Mouse (Mus musculus) liver, embryonic 16.5 days (tissue): ENCODE measurements around the gene Camp. TPM values are rescaled to one million over a fixed set of nuclear protein-coding genes. Genes with fewer than 3 reads are reported as not detected.
"Not testable (repeated sequence)": the region's sequence is repeated elsewhere in the genome, so short reads cannot be mapped to it uniquely, and the experiment has no call there.

Experiments
- ATAC-seq: fragments of 200-750 bp; cut with Nextera tagmentation; 2 replicates; pipeline ENCODE4 v1.8.0; 2017; ENCODE audit warnings: low read depth, mild to moderate bottlenecking, moderate number of reproducible peaks, moderate library complexity
- H3K27ac ChIP-seq: fragments of 300-500 bp; sonication (generic); 2 replicates; pipeline ENCODE4 v1.5.1; 2014; ENCODE audit warnings: mild to moderate bottlenecking, low read length
- H3K27me3 ChIP-seq: fragments of 300-500 bp; sonication (generic); 2 replicates; pipeline ENCODE4 v1.6.1; 2014; ENCODE audit warnings: low read depth, low read length, mixed read lengths; ENCODE audit not compliant: control insufficient read depth, insufficient read depth
- H3K36me3 ChIP-seq: fragments of 300-500 bp; sonication (generic); 2 replicates; pipeline ENCODE4 v1.6.1; 2014; ENCODE audit warnings: mild to moderate bottlenecking; ENCODE audit not compliant: control insufficient read depth, insufficient read depth
- H3K4me1 ChIP-seq: fragments of 300-500 bp; sonication (generic); 2 replicates; pipeline ENCODE4 v1.6.1; 2014; ENCODE audit warnings: low read depth, low read length, mixed read lengths; ENCODE audit not compliant: control insufficient read depth
- H3K4me2 ChIP-seq: fragments of 300-500 bp; sonication (generic); 2 replicates; pipeline ENCODE4 v1.6.1; 2014; ENCODE audit warnings: low read depth, low read length, mixed read lengths
- H3K4me3 ChIP-seq: fragments of 300-500 bp; sonication (generic); 2 replicates; pipeline ENCODE4 v1.5.1; 2014; ENCODE audit warnings: low read depth, mild to moderate bottlenecking, low read length
- H3K9ac ChIP-seq: fragments of 300-500 bp; sonication (generic); 2 replicates; pipeline ENCODE4 v1.6.1; 2014; ENCODE audit warnings: low read depth, low read length
- H3K9me3 ChIP-seq: fragments of 300-500 bp; sonication (generic); replicated peaks from 2 replicates; pipeline ENCODE4 v1.6.1; 2016; ENCODE audit warnings: low read length; ENCODE audit not compliant: control insufficient read depth
- WGBS: fragments of 180-500 bp; shearing (Covaris S2); extraction: QIAGEN DNeasy Blood & Tissue Kit; methylation state at CpG from one replicate; pipeline ENCODE4 v1.1.7; 2014; ENCODE audit not compliant: insufficient replicate concordance; 5-methylcytosine and 5-hydroxymethylcytosine counted together
- polyA plus RNA-seq: library from polyadenylated mRNA; unstranded; fragments of >200 nt; fragmentation: Nextera tagmentation; extraction: Ambion mirVana; gene quantifications from 2 replicates; pipeline ENCODE4 v1.2.1, GENCODE M21; 2015

Camp gene
- polyA plus RNA-seq, 1 experiment from 2014 or later = 340 TPM

DNA sequence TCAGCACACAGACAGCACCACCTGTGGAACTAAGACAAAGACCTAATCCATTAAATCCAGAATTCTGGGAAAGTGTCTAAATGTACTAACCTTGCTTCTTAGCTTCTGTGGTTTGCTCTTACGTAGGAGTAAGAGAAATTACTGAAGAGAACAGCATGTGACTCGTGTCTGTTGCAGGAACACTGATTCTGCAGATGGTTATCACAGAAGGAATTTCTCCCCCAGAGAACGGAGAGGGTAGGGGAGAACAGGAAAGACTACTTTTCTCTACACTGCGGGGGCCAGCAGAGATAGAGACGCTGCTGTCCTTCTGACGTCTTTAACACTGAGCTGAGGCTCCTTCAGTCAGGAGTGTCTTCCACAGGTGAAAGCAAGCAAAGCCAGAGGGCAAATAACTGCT is 33.1 kb downstream of the Camp start:
- H3K9ac ChIP-seq = no peak overlapping the region
- H3K27me3 ChIP-seq = no peaks in the 10 kb centered on the region
- no peaks in the 10 kb centered on the region for H3K4me1 ChIP-seq
- H3K4me2 ChIP-seq = no peak overlapping the region
- H3K36me3 ChIP-seq = no peaks in the 10 kb centered on the region
- no peak overlapping the region for H3K27ac ChIP-seq
- H3K9me3 ChIP-seq = no peaks in the 10 kb centered on the region
- 23% methylated on average over 6 of the region's 6 CpGs for WGBS
- no peak overlapping the region for H3K4me3 ChIP-seq
- ATAC-seq = no peak

DNA sequence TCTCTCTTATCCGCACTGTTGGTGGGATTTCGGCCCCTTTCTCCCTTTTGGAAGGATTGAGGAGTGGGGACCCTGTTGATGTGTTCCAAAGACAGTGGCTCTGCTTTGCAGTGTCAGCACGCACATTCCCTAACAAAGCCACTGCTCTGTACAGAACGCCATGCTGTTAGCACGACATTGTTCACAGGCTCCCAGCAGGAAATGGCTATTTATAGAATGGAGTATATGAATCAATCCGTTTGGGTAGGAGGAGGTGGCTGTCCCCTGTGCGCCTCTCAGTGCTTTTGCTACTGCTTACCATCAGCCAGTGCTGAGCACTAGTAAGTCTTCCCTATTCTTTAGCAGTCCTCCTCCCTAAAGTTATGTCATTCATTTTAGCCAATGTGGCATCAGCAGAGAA is 36.0 kb downstream of the Camp start:
- no peaks in the 10 kb centered on the region for H3K27me3 ChIP-seq
- ATAC-seq = no peak
- no peaks in the 10 kb centered on the region for H3K9me3 ChIP-seq
- H3K27ac ChIP-seq = no peak overlapping the region
- no peak overlapping the region for H3K4me3 ChIP-seq
- H3K4me2 ChIP-seq = no peak overlapping the region
- 29% methylated on average over 7 of the region's 7 CpGs for WGBS
- H3K4me1 ChIP-seq = no peaks in the 10 kb centered on the region
- H3K9ac ChIP-seq = no peak overlapping the region
- H3K36me3 ChIP-seq = no peaks in the 10 kb centered on the region

DNA sequence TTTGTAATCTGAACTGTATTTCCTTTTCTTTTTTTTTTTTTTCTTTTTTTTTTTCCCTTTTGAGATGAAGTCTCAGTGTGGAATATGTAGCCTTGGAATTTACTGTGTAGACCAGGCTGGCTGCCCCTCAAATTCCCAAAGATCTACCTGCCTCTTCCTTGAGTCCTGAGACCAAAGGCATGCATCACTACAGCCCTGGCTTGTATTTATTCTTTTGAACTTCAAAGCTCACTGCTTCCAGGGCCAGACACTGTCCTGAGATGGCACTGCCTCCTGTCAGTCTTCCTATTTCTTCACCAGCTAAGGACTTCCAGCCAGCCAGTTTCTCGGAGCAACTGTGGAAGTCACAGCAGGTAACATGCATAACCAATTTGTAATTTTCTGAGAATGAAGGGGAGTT is 37.4 kb downstream of the Camp start, which contains the start of gene Spink8:
Spink8 (plus strand) TSS at position 301 of the 400 bp plus-strand sequence.
- Histone ChIP-seq H3K9me3 (no peaks in the 10 kb centered on the region), H3K4me3 (no peak within 1 kb of the TSS), H3K4me2 (no peak within 1 kb of the TSS), H3K27me3 (no peaks in the 10 kb centered on the region), H3K36me3 (no peaks in the 10 kb centered on the region), H3K4me1 (no peaks in the 10 kb centered on the region), H3K27ac (no peak within 1 kb of the TSS), H3K9ac (no peak within 1 kb of the TSS)
- 71% methylated on average over 1 of the region's 1 CpGs for WGBS
- no peak for ATAC-seq

GRCm38 (mm10) chr9:109807898-109808297 is 41.5 kb downstream of the Camp start:
- no peak for ATAC-seq
- Histone ChIP-seq H3K4me2 (no peak overlapping the region), H3K4me3 (no peak overlapping the region), H3K36me3 (no peaks in the 10 kb centered on the region), H3K27me3 (no peaks in the 10 kb centered on the region), H3K9me3 (no peaks in the 10 kb centered on the region), H3K27ac (no peak overlapping the region), H3K4me1 (no peaks in the 10 kb centered on the region), H3K9ac (no peak overlapping the region)
- WGBS = 30% methylated on average over 3 of the region's 3 CpGs

- Histone ChIP-seq H3K4me2 (no peak overlapping the region), H3K9me3 (no peaks in the 10 kb centered on the region)
- 56% methylated on average over 2 of the region's 2 CpGs for WGBS
Observed at GRCm38 (mm10) chr9:109806695-109807293, 42.6 kb downstream of the Camp start.

DNA sequence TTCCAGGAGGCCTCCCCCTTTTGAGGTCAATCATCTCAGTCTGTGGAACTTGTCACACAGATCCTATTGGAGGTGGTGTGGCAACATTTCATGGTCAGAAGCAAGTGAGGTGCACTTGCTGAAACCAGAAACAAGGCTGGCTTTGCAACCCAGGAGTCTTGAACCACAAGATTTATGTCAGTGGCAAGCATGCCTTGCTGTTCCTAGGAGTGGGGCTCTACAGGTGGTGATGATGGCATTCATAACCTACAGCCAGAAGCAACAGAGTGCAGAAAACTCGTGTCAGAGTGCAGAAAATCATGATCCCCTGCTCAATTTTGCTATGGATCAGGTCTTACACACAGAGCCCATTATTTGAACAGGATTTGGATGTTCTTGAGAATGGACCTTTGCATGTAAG is 43.2 kb downstream of the Camp start:
- H3K4me1 ChIP-seq = no peaks in the 10 kb centered on the region
- H3K36me3 ChIP-seq = no peaks in the 10 kb centered on the region
- H3K4me2 ChIP-seq = no peak overlapping the region
- 21% methylated on average over 1 of the region's 1 CpGs for WGBS
- H3K9ac ChIP-seq = no peak overlapping the region
- no peak overlapping the region for H3K4me3 ChIP-seq
- ATAC-seq = no peak
- no peaks in the 10 kb centered on the region for H3K27me3 ChIP-seq
- no peak overlapping the region for H3K27ac ChIP-seq
- no peaks in the 10 kb centered on the region for H3K9me3 ChIP-seq

More at GRCm38 (mm10) chr9:109806695-109807293, 42.6 kb downstream of the Camp start:
- Histone ChIP-seq H3K36me3 (no peaks in the 10 kb centered on the region), H3K27me3 (no peaks in the 10 kb centered on the region), H3K27ac (no peak overlapping the region), H3K4me3 (no peak overlapping the region), H3K9ac (no peak overlapping the region), H3K4me1 (no peaks in the 10 kb centered on the region)
- no peak for ATAC-seq

- not testable (repeated sequence) for H3K36me3 ChIP-seq, H3K4me1 ChIP-seq, H3K27ac ChIP-seq, ATAC-seq, H3K4me3 ChIP-seq, H3K9ac ChIP-seq, H3K4me2 ChIP-seq, H3K9me3 ChIP-seq, H3K27me3 ChIP-seq
- WGBS = 65% methylated on average over 2 of the region's 2 CpGs
Observed at GRCm38 (mm10) chr9:109805596-109805995, 43.8 kb downstream of the Camp start.

- Histone ChIP-seq H3K27ac (no peak overlapping the region), H3K9ac (no peak overlapping the region), H3K36me3 (no peaks in the 10 kb centered on the region), H3K27me3 (no peaks in the 10 kb centered on the region), H3K4me2 (no peak overlapping the region), H3K4me1 (no peaks in the 10 kb centered on the region), H3K4me3 (no peak overlapping the region), H3K9me3 (no peaks in the 10 kb centered on the region)
- 66% methylated on average over 1 of the region's 1 CpGs for WGBS
- ATAC-seq = no peak
Observed at GRCm38 (mm10) chr9:109798051-109798450, 51.4 kb downstream of the Camp start.
